Mouse (Mus musculus) T-helper 1 cell (primary cell): ENCODE measurements around the gene Washc2.
"Not testable (repeated sequence)": the region's sequence is repeated elsewhere in the genome, so short reads cannot be mapped to it uniquely, and the experiment has no call there.

Experiments
- in situ Hi-C: fragments of 300-600 bp; cut with MboI, MseI; formaldehyde crosslinking; loops from one replicate; pipeline ENCODE4 v1.15.1; 2025; ENCODE audit warnings: high pct_unique_total_duplicates

Washc2 gene

GRCm38 (mm10) chr6:116207729-116208534 lies at the start of gene Washc2:
Washc2 (plus strand) TSS chr6:116208038.
- in situ Hi-C loops: no loop called here

- in situ Hi-C loops: no loop called here
These were observed 41.5 kb upstream of the Washc2 start for GRCm38 (mm10) chr6:116166383-116166782.

- in situ Hi-C loops: not testable (repeated sequence)
These were observed 34.2 kb upstream of the Washc2 start for GRCm38 (mm10) chr6:116173511-116174099.

DNA sequence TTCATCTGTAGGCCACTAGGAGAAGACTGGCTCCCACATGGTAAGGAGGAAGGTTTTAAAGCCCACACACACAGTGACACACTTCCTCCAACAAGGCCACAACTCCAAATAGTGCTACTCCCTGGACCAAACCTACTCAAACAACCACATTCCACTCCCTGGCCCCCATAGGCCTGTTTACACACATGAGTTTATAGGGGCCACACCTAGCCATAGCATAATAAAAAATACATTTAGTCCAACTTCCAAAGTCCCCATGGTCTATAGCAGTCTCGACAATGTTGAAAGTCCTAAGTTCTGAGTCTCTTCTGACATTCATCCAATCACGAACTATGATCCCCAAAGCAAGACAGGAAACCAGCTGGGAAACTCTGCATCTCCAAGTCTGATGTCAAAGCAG lies 29.5 kb upstream of the Washc2 start:
- in situ Hi-C loops: no loop called here

GRCm38 (mm10) chr6:116180731-116181130 lies 27.1 kb upstream of the Washc2 start:
- in situ Hi-C loops: no loop called here

- in situ Hi-C loops: no loop called here
These were observed 24.3 kb upstream of the Washc2 start for GRCm38 (mm10) chr6:116183509-116183908.

DNA sequence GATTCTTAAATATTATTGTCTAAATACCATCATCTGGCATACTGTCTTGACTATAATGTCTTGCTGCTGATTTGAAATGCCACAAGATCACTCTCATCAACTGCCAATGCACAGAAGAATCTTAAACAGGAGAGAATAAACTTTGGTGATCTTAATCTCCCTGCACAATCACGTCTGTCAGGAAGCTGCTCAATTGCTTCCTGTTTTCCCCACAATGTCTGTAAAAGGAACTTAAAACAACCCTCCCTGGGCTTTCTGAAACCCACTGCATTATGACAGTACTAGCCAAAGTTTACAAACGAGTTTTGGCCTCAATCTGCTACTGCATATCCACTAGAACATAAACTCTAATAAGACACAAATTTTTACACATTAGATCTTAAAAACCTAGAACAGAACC lies 21.4 kb upstream of the Washc2 start:
- in situ Hi-C loops: no loop called here

GRCm38 (mm10) chr6:116189417-116189816 lies 18.4 kb upstream of the Washc2 start:
- in situ Hi-C loops: no loop called here

DNA sequence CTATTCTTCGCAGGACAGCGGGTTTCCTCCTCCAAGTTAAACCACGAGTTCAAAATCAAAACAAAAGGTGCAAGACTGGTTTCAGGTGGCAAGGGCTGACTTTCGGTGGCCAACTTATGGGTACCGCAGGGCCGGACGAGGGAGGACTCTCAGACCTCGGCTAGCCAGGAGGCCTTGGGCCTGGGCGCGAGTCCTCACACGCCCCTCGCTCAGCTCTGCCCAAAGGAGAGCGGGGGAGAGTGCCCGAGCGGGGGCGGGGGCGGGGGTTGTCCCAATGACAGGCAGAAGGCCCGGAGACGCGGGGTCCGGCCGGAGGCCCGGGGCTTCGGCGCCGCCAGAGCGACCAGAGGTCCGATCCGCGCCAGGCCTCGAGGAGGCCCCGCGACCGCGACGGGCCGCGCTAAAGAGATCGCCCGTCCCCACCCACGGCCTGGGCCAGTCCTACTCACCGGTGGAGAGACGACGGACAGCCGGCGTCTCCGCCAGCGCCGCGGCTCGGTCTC lies 15.0 kb upstream of the Washc2 start:
- in situ Hi-C loops: no loop called here

GRCm38 (mm10) chr6:116193394-116194393 lies 14.1 kb upstream of the Washc2 start, which contains the start of gene Tmcc1:
Tmcc1 (minus strand) TSS chr6:116193486.
- in situ Hi-C loops: no loop called here

DNA sequence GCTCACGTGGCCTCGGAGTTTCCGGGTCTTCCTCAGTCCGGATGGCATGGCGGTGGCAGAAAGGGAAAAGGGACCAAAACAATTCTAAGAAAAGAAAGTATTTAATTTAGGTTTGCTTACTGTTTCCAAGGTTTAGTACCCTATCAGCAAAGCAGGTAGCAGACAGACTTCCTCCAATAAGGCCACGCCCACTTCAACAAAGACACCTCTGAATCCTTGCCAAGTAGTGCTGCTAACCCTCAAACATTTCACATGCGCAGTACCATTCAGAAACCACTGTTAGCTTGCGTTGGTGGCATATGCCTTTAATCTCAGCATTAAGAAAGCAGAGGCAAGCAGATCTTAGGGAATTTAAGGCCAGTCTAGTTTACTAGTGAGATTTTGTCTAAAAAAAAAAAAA lies 12.0 kb upstream of the Washc2 start:
- in situ Hi-C loops: no loop called here

DNA sequence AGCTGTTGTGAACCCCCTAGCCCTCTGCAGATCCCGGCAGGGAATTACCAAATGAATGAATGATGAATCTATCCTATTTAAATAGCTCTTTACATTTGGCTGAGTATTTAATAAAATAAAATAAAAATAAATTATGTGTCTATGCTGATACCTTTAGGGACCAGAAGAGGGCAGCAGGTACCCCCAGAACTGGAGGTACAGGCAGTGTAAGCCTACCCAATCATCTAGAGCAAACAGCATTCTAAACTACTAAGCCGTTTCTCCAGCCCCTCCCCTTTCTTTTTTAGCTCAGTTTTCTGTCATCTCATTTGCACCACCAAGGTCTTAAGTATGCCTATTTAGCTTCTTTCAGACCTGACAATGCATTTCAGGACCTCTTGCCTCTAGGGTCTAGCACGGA lies 9.7 kb upstream of the Washc2 start:
- in situ Hi-C loops: no loop called here

- in situ Hi-C loops: no loop called here
These were observed 8.2 kb upstream of the Washc2 start for GRCm38 (mm10) chr6:116199682-116200081.

- in situ Hi-C loops: no loop called here
These were observed 19.9 kb downstream of the Washc2 start for GRCm38 (mm10) chr6:116227767-116228166.

GRCm38 (mm10) chr6:116228785-116229525 lies 21.1 kb downstream of the Washc2 start:
- in situ Hi-C loops: no loop called here

DNA sequence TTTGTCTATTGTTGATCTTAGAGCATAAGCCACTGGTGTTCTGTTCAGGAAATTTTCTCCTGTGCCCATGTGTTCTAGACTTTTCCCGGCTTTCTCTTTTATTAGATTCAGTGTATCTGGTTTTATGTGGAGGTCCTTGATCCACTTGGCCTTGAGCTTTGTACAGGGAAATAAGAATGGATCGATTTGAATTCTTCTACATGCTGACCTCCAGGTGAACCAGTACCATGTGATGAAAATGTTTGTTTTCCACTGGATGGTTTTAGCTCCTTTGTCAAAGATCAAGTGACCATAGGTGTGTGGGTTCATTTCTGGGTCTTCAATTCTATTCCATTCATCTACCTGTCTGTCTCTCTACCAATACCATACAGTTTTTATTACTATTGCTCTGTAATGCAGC lies 27.0 kb downstream of the Washc2 start:
- in situ Hi-C loops: not testable (repeated sequence)

DNA sequence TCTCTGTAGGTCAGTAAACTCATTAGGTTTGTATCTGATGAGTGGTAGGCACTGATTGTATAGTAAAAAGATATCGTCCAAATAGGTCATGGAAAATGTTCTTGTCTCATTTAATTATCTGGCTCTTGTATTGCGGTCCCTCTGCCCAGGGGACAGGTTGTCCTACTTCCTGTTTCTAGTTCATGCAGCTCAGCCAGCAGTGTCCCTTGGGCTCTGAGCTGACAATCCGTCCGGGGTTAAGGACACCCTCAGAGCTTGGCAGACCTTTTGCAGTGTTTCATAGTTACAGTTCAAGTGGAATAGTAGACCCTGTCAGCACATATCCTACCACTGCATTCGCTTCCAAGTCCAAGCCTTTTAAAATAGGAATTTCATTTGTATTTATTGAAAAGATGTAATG lies 27.5 kb downstream of the Washc2 start:
- in situ Hi-C loops: no loop called here

DNA sequence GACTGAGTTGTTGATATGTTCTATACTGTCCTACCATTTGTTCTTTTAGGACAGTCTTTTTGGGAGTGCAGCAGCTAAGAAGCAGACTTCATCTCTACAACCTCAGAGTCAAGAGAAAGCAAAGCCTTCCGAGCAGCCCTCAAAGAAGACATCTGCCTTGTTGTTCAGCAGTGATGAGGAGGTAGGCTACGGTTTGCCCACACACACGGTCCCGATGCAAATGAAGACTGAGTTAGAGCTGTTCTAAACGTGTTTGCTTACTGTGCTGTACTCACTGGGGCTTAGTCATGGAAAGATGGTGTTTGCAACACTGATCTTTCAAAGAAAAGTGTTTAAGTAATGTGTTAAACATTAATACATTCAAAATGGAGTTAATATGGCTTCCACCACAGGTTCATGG lies 30.2 kb downstream of the Washc2 start:
- in situ Hi-C loops: no loop called here

DNA sequence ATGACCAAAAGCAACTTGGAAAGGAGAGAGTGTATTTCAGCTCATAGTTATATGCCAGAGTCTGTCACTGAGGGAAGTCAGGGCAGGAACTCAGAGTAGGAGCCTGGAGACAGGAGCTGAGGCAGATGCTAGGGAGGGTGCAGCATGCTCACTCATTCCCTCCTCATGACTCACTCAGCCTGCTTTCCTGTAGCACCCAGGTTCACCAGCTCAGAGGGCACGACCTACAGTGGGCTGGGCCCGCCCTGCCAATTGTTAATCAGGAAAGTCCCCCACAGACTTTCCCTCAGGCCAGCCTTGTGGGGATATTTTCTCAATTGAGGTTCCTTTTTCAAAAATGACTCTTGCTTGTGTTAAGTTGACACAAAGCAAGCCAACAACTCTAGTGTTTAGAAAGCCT lies 32.5 kb downstream of the Washc2 start:
- in situ Hi-C loops: no loop called here

GRCm38 (mm10) chr6:116259649-116260048 lies 51.8 kb downstream of the Washc2 start:
- in situ Hi-C loops: no loop called here

DNA sequence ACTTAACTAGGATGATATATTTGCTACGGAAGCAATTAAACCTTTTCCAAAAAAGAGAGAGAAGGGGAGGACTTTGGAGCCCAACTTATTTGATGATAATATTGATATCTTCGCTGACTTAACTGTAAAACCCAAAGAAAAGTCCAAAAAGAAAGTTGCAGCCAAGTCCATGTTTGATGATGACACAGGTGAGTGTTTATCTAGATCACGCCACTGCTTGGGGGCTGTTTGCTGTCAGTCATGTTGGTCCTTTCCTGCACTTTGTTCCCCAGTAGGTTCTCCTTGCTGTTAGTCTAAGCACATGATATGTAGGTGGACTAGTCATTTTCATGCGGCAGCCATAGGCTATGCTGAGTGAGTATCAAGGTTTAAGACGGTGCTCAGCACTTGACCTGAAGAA lies 52.6 kb downstream of the Washc2 start:
- in situ Hi-C loops: no loop called here
